Mouse (Mus musculus) thymus, postnatal 0 days (tissue): ENCODE data around the gene Polr1c. TPM values are rescaled to one million over a fixed set of nuclear protein-coding genes. Genes with fewer than 3 reads are reported as not detected.

Experiments
- DNase-seq: peaks from one replicate; pipeline ENCODE4 v3.0.0-alpha.2; 2015; ENCODE audit warnings: low spot score
- microRNA counts: library from miRNA; unstranded; fragments of <30 nt; microRNA quantifications from one replicate; lab custom pipeline; 2015
- microRNA-seq: library from miRNA; unstranded; fragments of <30 nt; microRNA quantifications from one replicate; pipeline ENCODE4, GENCODE M21; 2016; ENCODE audit warnings: borderline number of aligned reads
- polyA plus RNA-seq: library from polyadenylated mRNA; unstranded; fragments of >200 nt; fragmentation: Nextera tagmentation; extraction: Ambion mirVana; gene quantifications from 2 replicates; pipeline ENCODE4 v1.2.1, GENCODE M21; 2015

Gene Polr1c
- polyA plus RNA-seq, 1 experiment from 2014 or later, result 69.4 TPM

- DNase-seq, result no peak
Observed at GRCm38 (mm10) chr17:46221601-46222000, 26.3 kb downstream of the Polr1c start.

- DNase-seq, result no peak
Observed at GRCm38 (mm10) chr17:46210550-46210949, 37.3 kb downstream of the Polr1c start.

GRCm38 (mm10) chr17:46206676-46207075, 41.2 kb downstream of the Polr1c start:
- no peak for DNase-seq

- no peak for DNase-seq
Observed at GRCm38 (mm10) chr17:46203078-46203477, 44.8 kb downstream of the Polr1c start.

GRCm38 (mm10) chr17:46202421-46203071, 45.3 kb downstream of the Polr1c start, which contains the start of the genes Polh and Xpo5:
TSS of gene Polh (minus strand) at chr17:46202645.
TSS of gene Xpo5 (plus strand) at chr17:46202782.
- peak; percentile 96 for DNase-seq

GRCm38 (mm10) chr17:46201151-46201550, 46.7 kb downstream of the Polr1c start:
- DNase-seq, result no peak

MicroRNAs encoded within 50 kb of the gene (microRNA counts, 519-probe panel; counts per million panel counts)
- microRNA mmu-miR-693-3p (lab: Ali Mortazavi, UCI) (473 counts per million, percentile 71 among the panel's probes with 10 or more counts), microRNA mmu-miR-693-5p (lab: Ali Mortazavi, UCI) (473 counts per million, percentile 71 among the panel's probes with 10 or more counts)

Small RNA genes within 50 kb of the gene (microRNA-seq; reads per million reads assigned to microRNA genes)
- not detected for gene Mir693

Other genes with a start within 250 kb of the Polr1c start
- 1.1 and 1.3 TPM in 2 replicates for gene Vegfa, start 215.7 kb downstream of the Polr1c start, polyA plus RNA-seq
- gene Mrps18a, start 137.1 kb downstream of the Polr1c start, polyA plus RNA-seq, result 126 TPM in 2 replicates
- 2.0 and 2.7 TPM in 2 replicates for gene Rsph9, start 103.8 kb downstream of the Polr1c start, polyA plus RNA-seq
- 61.6 and 62.3 TPM in 2 replicates for gene Mad2l1bp, start 94.5 kb downstream of the Polr1c start, polyA plus RNA-seq
- gene Gtpbp2, start 87.0 kb downstream of the Polr1c start, polyA plus RNA-seq, result 31.4 and 37.6 TPM in 2 replicates
- 21.5 and 24.0 TPM in 2 replicates for gene Polh, start 45.4 kb downstream of the Polr1c start, polyA plus RNA-seq
- gene Xpo5, start 45.3 kb downstream of the Polr1c start, polyA plus RNA-seq, result 25.2 and 26.8 TPM in 2 replicates
- gene Yipf3, start within 50 bp of the Polr1c start, polyA plus RNA-seq, result 119 and 124 TPM in 2 replicates
- gene Lrrc73, start 5.5 kb upstream of the Polr1c start, polyA plus RNA-seq, result 1.1 and 1.2 TPM in 2 replicates
- 26.8 and 27.6 TPM in 2 replicates for gene Tjap1, start 35.0 kb upstream of the Polr1c start, polyA plus RNA-seq
- gene Dlk2, start 49.4 kb upstream of the Polr1c start, polyA plus RNA-seq, result 8.1 and 9.6 TPM in 2 replicates
- 3.5 and 4.0 TPM in 2 replicates for gene Abcc10, start 80.3 kb upstream of the Polr1c start, polyA plus RNA-seq
- gene Zfp318, start 135.7 kb upstream of the Polr1c start, polyA plus RNA-seq, result 5.4 and 5.6 TPM in 2 replicates
- 294 and 308 TPM in 2 replicates for gene Crip3, start 180.9 kb upstream of the Polr1c start, polyA plus RNA-seq
- 6.4 and 9.4 TPM in 2 replicates for gene Slc22a7, start 190.4 kb upstream of the Polr1c start, polyA plus RNA-seq
- gene Ttbk1, start 239.6 kb upstream of the Polr1c start, polyA plus RNA-seq, result 0.08 TPM in 1 of 2 replicates, not detected in the other
- 28.3 and 33.7 TPM in 2 replicates for gene Dnph1, start 248.7 kb upstream of the Polr1c start, polyA plus RNA-seq